Mouse (Mus musculus) heart, embryonic 11.5 days (tissue): ENCODE data around the gene C87436. TPM values are rescaled to one million over a fixed set of nuclear protein-coding genes. Genes with fewer than 3 reads are reported as not detected.

ENCODE experiments used
- ATAC-seq: fragments of 200-750 bp; cut with Nextera tagmentation; replicated peaks from 2 replicates; pipeline ENCODE4 v1.8.0; 2017; ENCODE audit warnings: moderate library complexity; ENCODE audit not compliant: insufficient number of reproducible peaks, low FRiP score, low TSS enrichment
- H3K27ac ChIP-seq: fragments of 300-500 bp; sonication (generic); 2 replicates; pipeline ENCODE4 v1.5.1; 2014; ENCODE audit warnings: mild to moderate bottlenecking, low read depth, low read length
- H3K27me3 ChIP-seq: fragments of 300-500 bp; sonication (generic); 2 replicates; pipeline ENCODE4 v1.6.1; 2014; ENCODE audit warnings: mild to moderate bottlenecking, low read length, mixed read lengths; ENCODE audit not compliant: control insufficient read depth, insufficient read depth
- H3K36me3 ChIP-seq: fragments of 300-500 bp; sonication (generic); 2 replicates; pipeline ENCODE4 v1.6.1; 2014; ENCODE audit warnings: mild to moderate bottlenecking, low read length, moderate library complexity, mixed read lengths; ENCODE audit not compliant: control insufficient read depth, insufficient read depth
- H3K4me1 ChIP-seq: fragments of 300-500 bp; sonication (generic); 2 replicates; pipeline ENCODE4 v1.6.1; 2014; ENCODE audit warnings: low read length; ENCODE audit not compliant: control insufficient read depth, insufficient read depth
- H3K4me2 ChIP-seq: fragments of 300-500 bp; sonication (generic); 2 replicates; pipeline ENCODE4 v1.6.1; 2014; ENCODE audit warnings: mild to moderate bottlenecking, moderate library complexity
- H3K4me3 ChIP-seq: fragments of 300-500 bp; sonication (generic); 2 replicates; pipeline ENCODE4 v1.5.1; 2014; ENCODE audit warnings: low read depth, low read length
- H3K9ac ChIP-seq: fragments of 300-500 bp; sonication (generic); 2 replicates; pipeline ENCODE4 v1.6.1; 2014; ENCODE audit warnings: mild to moderate bottlenecking, low read depth, low read length, moderate library complexity
- H3K9me3 ChIP-seq: fragments of 300-500 bp; sonication (generic); replicated peaks from 2 replicates; pipeline ENCODE4 v1.6.1; 2016; ENCODE audit warnings: low read length; ENCODE audit not compliant: control insufficient read depth
- WGBS: fragments of 180-500 bp; shearing (Covaris S2); extraction: QIAGEN DNeasy Blood & Tissue Kit; methylation state at CpG from one replicate; pipeline ENCODE4 v1.1.7; 2014; ENCODE audit not compliant: insufficient replicate concordance; 5-methylcytosine and 5-hydroxymethylcytosine counted together
- polyA plus RNA-seq: library from polyadenylated mRNA; unstranded; fragments of >200 nt; fragmentation: Nextera tagmentation; extraction: Ambion mirVana; gene quantifications from 2 replicates; pipeline ENCODE4 v1.2.1, GENCODE M21; 2014

C87436 gene
- polyA plus RNA-seq, 1 experiment from 2014 or later, result 16.7 TPM

GRCm38 (mm10) chr6:86494767-86495166 is 56.6 kb downstream of the C87436 start:
- whole genome bisulfite sequencing, result 86% methylated on average over 7 of the region's 7 CpGs
- Histone ChIP-seq H3K4me1 (peaks cover 20% of the 10 kb centered on the region), H3K4me2 (no peak overlapping the region), H3K27me3 (no peaks in the 10 kb centered on the region), H3K36me3 (no peaks in the 10 kb centered on the region), H3K4me3 (no peak overlapping the region), H3K9ac (no peak overlapping the region), H3K9me3 (no peaks in the 10 kb centered on the region), H3K27ac (no peak overlapping the region)
- no peak for ATAC-seq

GRCm38 (mm10) chr6:86495661-86496060 is 57.5 kb downstream of the C87436 start:
- H3K4me2 ChIP-seq, result no peak overlapping the region
- H3K27me3 ChIP-seq, result no peaks in the 10 kb centered on the region
- H3K4me1 ChIP-seq, result peaks cover 21% of the 10 kb centered on the region
- no peak overlapping the region for H3K27ac ChIP-seq
- no peak overlapping the region for H3K4me3 ChIP-seq
- no peaks in the 10 kb centered on the region for H3K36me3 ChIP-seq
- 0 out of 2 replicates have a peak overlapping the region, but pooled peaks have one; percentile 22 for H3K9ac ChIP-seq
- ATAC-seq, result no peak
- H3K9me3 ChIP-seq, result no peaks in the 10 kb centered on the region
- 48% methylated on average over 3 of the region's 3 CpGs for WGBS

GRCm38 (mm10) chr6:86496127-86496526 is 58.0 kb downstream of the C87436 start:
- Histone ChIP-seq H3K9ac (no peak overlapping the region), H3K4me1 (peaks cover 21% of the 10 kb centered on the region), H3K36me3 (no peaks in the 10 kb centered on the region), H3K9me3 (no peaks in the 10 kb centered on the region), H3K27ac (no peak overlapping the region), H3K4me3 (no peak overlapping the region), H3K4me2 (no peak overlapping the region), H3K27me3 (no peaks in the 10 kb centered on the region)
- no peak for ATAC-seq
- 82% methylated on average over 8 of the region's 8 CpGs for WGBS

DNA sequence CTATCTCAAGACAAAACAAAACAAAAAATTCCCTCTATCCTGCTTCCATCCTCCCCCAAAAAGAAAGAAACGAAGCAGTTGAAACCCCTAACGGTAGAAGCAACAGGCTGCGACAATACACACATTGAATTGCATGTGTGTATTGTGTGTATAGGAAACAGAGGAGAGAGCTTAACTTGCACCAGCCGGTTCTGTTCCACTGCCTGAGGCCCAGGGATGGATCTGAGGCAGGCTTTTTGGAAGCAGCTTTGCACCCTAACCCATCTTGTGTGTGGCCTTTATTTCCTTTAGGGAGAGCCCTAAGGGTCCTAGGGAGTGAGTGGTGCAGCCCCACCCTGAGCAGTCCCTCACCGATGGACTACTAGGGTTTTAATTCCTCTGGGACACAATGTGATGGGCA is 58.4 kb downstream of the C87436 start:
- no peak overlapping the region; the same call in 1 of the 2 replicates for H3K9ac ChIP-seq
- 74% methylated on average over 5 of the region's 5 CpGs for WGBS
- no peak overlapping the region for H3K4me3 ChIP-seq
- H3K9me3 ChIP-seq, result no peaks in the 10 kb centered on the region
- no peaks in the 10 kb centered on the region for H3K36me3 ChIP-seq
- no peaks in the 10 kb centered on the region for H3K27me3 ChIP-seq
- ATAC-seq, result no peak
- H3K4me1 ChIP-seq, result peaks cover 21% of the 10 kb centered on the region
- peak overlapping the region; percentile 60 for H3K4me2 ChIP-seq
- no peak overlapping the region for H3K27ac ChIP-seq

GRCm38 (mm10) chr6:86497071-86497815 is 59.1 kb downstream of the C87436 start:
- Histone ChIP-seq H3K9me3 (no peaks in the 10 kb centered on the region), H3K4me1 (peaks cover 21% of the 10 kb centered on the region), H3K36me3 (no peaks in the 10 kb centered on the region), H3K9ac (peak overlapping the region; percentile 56), H3K27me3 (no peaks in the 10 kb centered on the region), H3K27ac (peak overlapping the region; percentile 65), H3K4me3 (peak overlapping the region; percentile 18), H3K4me2 (peak overlapping the region; percentile 60)
- WGBS, result 20% methylated on average over 13 of the region's 13 CpGs
- ATAC-seq, result no peak

DNA sequence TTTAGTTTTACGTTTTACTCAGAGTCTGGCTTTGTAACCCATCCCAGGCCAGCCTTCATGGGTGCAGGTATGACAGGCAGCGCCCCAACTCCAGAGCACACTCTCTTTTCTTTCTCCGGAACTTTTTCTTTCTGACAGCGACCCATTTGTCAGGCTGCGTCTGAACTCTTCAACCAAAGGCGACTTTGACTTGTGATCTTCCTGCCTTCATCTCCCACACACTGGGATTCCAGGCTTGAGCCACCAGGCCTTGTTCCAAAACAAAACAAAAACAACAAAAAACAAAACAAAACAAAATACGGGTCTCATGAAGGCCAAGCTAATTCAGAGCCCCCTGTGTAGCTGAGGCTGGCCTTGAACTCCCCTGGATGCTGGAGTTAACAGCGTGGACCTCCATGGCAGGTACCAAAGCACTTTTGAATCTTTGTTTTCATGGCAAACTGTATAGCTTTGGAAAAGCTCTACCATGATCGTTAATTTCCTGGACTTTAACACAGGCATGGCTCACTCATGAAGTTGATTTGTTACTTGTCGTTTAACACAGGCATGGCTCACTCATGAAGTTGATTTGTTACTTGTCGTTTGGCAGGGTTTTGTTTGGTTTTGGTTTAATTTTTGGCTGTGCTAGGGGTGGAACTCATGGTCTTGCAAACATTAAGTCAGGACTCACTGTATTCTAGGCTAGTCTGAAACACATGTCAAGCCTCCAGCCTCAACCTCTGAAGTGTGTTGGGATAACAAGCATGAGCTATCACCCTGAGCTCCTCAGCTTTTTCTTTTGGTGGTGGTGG is 60.0 kb downstream of the C87436 start:
- peak overlapping the region; percentile 60 for H3K4me2 ChIP-seq
- peak overlapping the region; percentile 65 for H3K27ac ChIP-seq
- H3K9ac ChIP-seq, result peak overlapping the region; percentile 56; the same call in 1 of the 2 replicates
- no peaks in the 10 kb centered on the region for H3K27me3 ChIP-seq
- peaks cover 21% of the 10 kb centered on the region for H3K4me1 ChIP-seq
- H3K9me3 ChIP-seq, result no peaks in the 10 kb centered on the region
- H3K36me3 ChIP-seq, result no peaks in the 10 kb centered on the region
- 70% methylated on average over 11 of the region's 11 CpGs for WGBS
- no peak for ATAC-seq
- peak overlapping the region; percentile 18; the same call in 1 of the 2 replicates for H3K4me3 ChIP-seq

DNA sequence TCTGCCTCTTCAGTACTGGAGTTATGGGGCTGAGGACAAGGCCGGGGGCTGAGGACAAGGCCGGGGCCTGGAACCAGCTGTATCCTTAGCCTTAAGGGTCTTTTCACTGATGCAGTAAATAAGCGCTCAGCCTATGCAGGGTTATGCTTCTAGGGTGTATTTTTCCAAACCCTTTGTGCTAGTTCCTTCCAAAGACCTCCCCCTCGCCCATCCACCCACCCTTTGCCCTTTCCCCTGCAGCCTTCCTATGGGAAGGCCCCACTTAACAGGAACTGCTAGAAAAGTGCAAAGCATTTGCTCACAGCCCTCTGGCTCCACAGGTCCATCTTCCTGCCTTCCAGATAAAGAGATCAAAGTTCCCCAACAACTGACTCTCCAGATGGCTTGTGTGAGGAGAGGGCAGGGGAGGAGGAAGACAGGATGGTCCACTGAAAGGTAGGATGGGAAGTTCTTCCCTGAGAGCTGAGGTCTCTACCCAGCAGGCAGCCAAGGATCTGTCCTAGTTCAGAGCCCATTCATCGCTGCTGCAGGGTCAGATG is 61.5 kb downstream of the C87436 start:
- ATAC-seq, result no peak; the same call in 1 of the 2 replicates

GRCm38 (mm10) chr6:86503513-86503912 is 65.3 kb downstream of the C87436 start:
- H3K9ac ChIP-seq, result no peak overlapping the region
- H3K27me3 ChIP-seq, result no peaks in the 10 kb centered on the region
- H3K9me3 ChIP-seq, result no peaks in the 10 kb centered on the region
- H3K4me1 ChIP-seq, result 0 out of 2 replicates have a peak, but pooled peaks cover 2% of the 10 kb centered on the region
- H3K27ac ChIP-seq, result no peak overlapping the region
- no peak for ATAC-seq
- 66% methylated on average over 4 of the region's 4 CpGs for WGBS
- no peak overlapping the region for H3K4me2 ChIP-seq
- no peaks in the 10 kb centered on the region for H3K36me3 ChIP-seq
- H3K4me3 ChIP-seq, result no peak overlapping the region

More for the DNA sequence above, 61.5 kb downstream of the C87436 start:
- Histone ChIP-seq H3K4me1 (peaks cover 16% of the 10 kb centered on the region), H3K27me3 (no peaks in the 10 kb centered on the region), H3K9ac (peak overlapping the region; percentile 23; the same call in 1 of the 2 replicates), H3K4me2 (no peak overlapping the region), H3K36me3 (no peaks in the 10 kb centered on the region), H3K27ac (no peak overlapping the region), H3K9me3 (no peaks in the 10 kb centered on the region), H3K4me3 (no peak overlapping the region)
- WGBS, result 53% methylated on average over 5 of the region's 5 CpGs
